Mouse (Mus musculus): ENCODE measurements around the gene Fam19a2. TPM values are rescaled to one million over a fixed set of nuclear protein-coding genes. Genes with fewer than 3 reads are reported as not detected.

The Fam19a2 gene
- polyA plus RNA-seq, 1 experiment from 2014 or later: 0.57 TPM

DNA sequence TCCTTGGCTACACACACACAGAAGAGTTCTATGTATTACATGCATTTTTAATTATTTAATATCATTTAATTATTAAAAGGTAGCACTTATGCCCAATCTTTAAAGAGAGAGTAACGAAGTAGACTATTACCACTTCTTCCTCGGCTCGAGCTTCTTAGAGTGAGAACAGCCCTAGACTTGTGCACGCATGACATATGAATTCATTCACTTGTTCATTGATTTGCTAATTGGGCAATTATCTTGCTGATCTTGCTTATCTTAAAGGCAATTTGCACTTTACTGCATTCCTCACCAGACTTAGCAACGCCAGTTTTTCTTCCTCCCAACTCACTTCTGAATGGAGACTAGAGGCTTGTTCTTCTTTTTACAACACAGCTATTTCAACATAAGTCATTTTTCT lies 196.7 kb downstream of the Fam19a2 start:
- H3K27ac ChIP-seq: no peak overlapping the region
- no peak overlapping the region for H3K4me2 ChIP-seq
- no peak overlapping the region for H3K4me3 ChIP-seq
- ATAC-seq: no peak
- no peaks in the 10 kb centered on the region for H3K4me1 ChIP-seq
- H3K9me3 ChIP-seq (replicated peaks): no peaks in the 10 kb centered on the region
- H3K9ac ChIP-seq: no peak overlapping the region
- no peaks in the 10 kb centered on the region for H3K27me3 ChIP-seq (replicated peaks)
- H3K36me3 ChIP-seq: no peaks in the 10 kb centered on the region
- WGBS (ENCODE audit: insufficient replicate concordance): 69% methylated on average over 5 of the region's 5 CpGs

DNA sequence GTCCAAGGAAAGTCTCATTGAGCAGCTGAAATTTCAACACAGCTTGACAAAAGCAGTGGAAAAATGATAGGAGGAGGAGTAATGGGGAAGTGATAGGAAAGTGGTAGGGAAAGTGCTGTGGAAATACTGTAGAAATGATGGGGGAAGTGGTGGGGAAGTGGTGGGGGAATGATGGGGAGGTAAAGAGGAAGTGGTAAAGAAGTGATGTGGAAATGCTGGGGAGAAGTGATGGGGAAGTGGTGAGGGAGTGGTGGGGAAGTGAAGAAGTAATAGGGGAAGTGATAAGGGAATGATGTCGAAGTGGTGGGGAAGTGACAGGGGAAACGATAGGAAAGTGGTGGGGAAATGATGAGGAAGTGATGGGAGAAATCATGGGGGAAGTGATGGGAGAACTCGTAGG lies 198.5 kb downstream of the Fam19a2 start:
- no peaks in the 10 kb centered on the region for H3K27me3 ChIP-seq (replicated peaks)
- no peaks in the 10 kb centered on the region for H3K4me1 ChIP-seq
- no peak overlapping the region for H3K27ac ChIP-seq
- 38% methylated on average over 3 of the region's 3 CpGs for WGBS (ENCODE audit: insufficient replicate concordance)
- no peak overlapping the region for H3K4me3 ChIP-seq
- H3K9ac ChIP-seq: no peak overlapping the region
- H3K36me3 ChIP-seq: no peaks in the 10 kb centered on the region
- no peaks in the 10 kb centered on the region for H3K9me3 ChIP-seq (replicated peaks)
- no peak overlapping the region for H3K4me2 ChIP-seq
- ATAC-seq: no peak

- no peak overlapping the region for H3K4me3 ChIP-seq
- H3K9me3 ChIP-seq (replicated peaks): no peaks in the 10 kb centered on the region
- H3K4me1 ChIP-seq: no peaks in the 10 kb centered on the region
- no peaks in the 10 kb centered on the region for H3K36me3 ChIP-seq
- no peak overlapping the region for H3K9ac ChIP-seq
- H3K27ac ChIP-seq: no peak overlapping the region
- no peaks in the 10 kb centered on the region for H3K27me3 ChIP-seq (replicated peaks)
- H3K4me2 ChIP-seq: no peak overlapping the region
- ATAC-seq: no peak
- WGBS (ENCODE audit: insufficient replicate concordance): 56% methylated on average over 3 of the region's 3 CpGs
Observed at GRCm38 (mm10) chr10:123514749-123515148, 251.0 kb downstream of the Fam19a2 start.

DNA sequence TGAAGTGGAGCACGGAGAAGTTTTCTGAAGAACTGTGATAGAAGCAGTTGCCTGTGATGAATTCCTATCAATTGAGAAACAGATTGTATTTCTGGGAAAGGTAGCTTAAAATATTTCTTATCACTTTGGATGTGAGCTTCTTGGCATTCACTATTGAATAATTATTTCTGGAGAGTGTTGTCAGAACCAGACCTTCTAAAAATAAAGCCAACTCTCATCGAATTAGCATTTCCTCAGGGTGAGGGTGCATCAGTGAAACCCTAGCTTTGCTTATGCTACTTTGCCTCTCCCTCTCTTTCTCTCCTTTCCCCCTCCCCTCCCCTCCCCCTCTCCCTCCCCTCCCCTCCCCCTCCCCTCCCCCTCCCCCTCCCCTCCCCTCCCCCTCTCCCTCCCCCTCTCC lies 256.8 kb downstream of the Fam19a2 start:
- ATAC-seq: no peak
- no peak overlapping the region for H3K4me2 ChIP-seq
- WGBS (ENCODE audit: insufficient replicate concordance): 73% methylated on average over 2 of the region's 2 CpGs

DNA sequence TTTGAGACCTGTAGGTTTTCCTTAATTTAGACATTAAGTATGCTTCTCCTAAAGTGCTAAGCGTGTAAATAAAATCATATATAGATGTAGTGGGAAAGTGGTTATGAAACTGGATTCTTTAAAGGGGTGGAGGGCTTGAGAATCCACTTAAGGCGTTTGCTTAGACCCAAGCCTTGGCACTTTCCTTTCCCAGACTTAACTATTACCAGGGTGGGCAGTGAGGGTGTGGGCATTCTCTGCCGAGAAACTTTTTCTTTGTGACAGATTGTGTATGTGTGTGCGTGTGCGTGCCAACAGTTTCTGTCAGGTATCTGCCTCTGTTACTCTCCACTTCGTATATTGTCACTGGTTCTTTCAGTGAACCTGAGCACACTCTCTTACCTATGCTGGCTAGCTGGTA lies 257.4 kb downstream of the Fam19a2 start:
- Histone ChIP-seq H3K27ac (no peak overlapping the region), H3K4me2 (no peak overlapping the region), H3K4me1 (no peaks in the 10 kb centered on the region), H3K9ac (no peak overlapping the region), H3K27me3 (replicated peaks) (no peaks in the 10 kb centered on the region), H3K4me3 (no peak overlapping the region), H3K9me3 (replicated peaks) (peaks cover 13% of the 10 kb centered on the region; the same call in 1 of the 2 replicates), H3K36me3 (no peaks in the 10 kb centered on the region)
- WGBS (ENCODE audit: insufficient replicate concordance): 76% methylated on average over 6 of the region's 6 CpGs
- ATAC-seq: no peak

More for the DNA sequence above, 256.8 kb downstream of the Fam19a2 start:
- peaks cover 13% of the 10 kb centered on the region; the same call in 1 of the 2 replicates for H3K9me3 ChIP-seq (replicated peaks)
- H3K27me3 ChIP-seq (replicated peaks): no peaks in the 10 kb centered on the region
- no peaks in the 10 kb centered on the region for H3K4me1 ChIP-seq
- no peaks in the 10 kb centered on the region for H3K36me3 ChIP-seq
- no peak overlapping the region for H3K9ac ChIP-seq
- H3K27ac ChIP-seq: no peak overlapping the region
- no peak overlapping the region for H3K4me3 ChIP-seq

DNA sequence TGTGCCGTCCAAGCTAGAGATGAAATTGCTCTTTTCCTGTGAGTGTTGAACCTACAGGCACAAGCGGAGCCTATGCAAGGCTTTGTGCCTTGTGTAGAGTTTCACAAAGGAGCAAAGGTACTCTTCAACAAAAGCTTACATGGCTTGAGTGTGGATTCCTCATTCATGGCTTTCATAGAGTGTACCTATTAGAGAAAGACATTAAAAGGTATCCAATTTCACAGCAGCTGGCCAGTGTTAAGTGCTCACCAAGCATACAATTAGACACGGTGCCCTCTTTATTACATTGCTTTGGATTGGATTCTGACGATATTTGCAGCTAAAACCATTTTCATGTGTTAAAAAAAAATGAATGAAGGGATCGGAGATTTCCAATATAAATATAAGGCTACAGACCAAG lies 261.6 kb downstream of the Fam19a2 start:
- Histone ChIP-seq H3K9ac (no peak overlapping the region), H3K4me3 (no peak overlapping the region), H3K4me1 (no peaks in the 10 kb centered on the region), H3K9me3 (replicated peaks) (peaks cover 13% of the 10 kb centered on the region; the same call in 1 of the 2 replicates), H3K27me3 (replicated peaks) (no peaks in the 10 kb centered on the region), H3K36me3 (no peaks in the 10 kb centered on the region), H3K27ac (no peak overlapping the region), H3K4me2 (no peak overlapping the region)
- WGBS (ENCODE audit: insufficient replicate concordance): 69% methylated on average over 5 of the region's 5 CpGs
- no peak for ATAC-seq

GRCm38 (mm10) chr10:123526059-123526458 lies 262.3 kb downstream of the Fam19a2 start:
- Histone ChIP-seq H3K4me3 (no peak overlapping the region), H3K27me3 (replicated peaks) (no peaks in the 10 kb centered on the region), H3K9me3 (replicated peaks) (peaks cover 13% of the 10 kb centered on the region; the same call in 1 of the 2 replicates), H3K4me1 (no peaks in the 10 kb centered on the region), H3K36me3 (no peaks in the 10 kb centered on the region), H3K9ac (no peak overlapping the region), H3K4me2 (no peak overlapping the region), H3K27ac (no peak overlapping the region)
- no peak for ATAC-seq
- 62% methylated on average over 3 of the region's 3 CpGs for WGBS (ENCODE audit: insufficient replicate concordance)

DNA sequence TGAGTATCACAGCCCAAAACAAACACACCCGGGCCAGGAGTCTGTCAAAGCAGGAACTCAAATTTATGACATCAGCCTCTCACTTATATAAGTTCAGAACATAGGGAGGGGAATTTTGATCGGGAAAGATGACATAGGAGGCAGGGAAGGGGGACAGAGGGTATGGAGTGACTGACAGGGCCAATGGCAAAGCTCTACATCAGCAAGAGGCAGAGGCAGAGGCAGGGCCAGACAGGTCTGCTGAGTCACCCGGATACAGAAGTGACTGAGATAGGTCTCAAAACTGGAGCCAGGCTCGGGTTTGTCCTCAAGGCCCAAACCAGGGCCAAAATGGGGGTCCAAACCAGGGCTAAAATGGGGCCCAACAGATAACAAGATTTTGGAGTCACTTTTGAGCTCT lies 272.3 kb downstream of the Fam19a2 start:
- no peak for ATAC-seq
- WGBS (ENCODE audit: insufficient replicate concordance): 55% methylated on average over 4 of the region's 4 CpGs

GRCm38 (mm10) chr10:123548391-123548790 lies 284.6 kb downstream of the Fam19a2 start:
- no peaks in the 10 kb centered on the region for H3K27me3 ChIP-seq (replicated peaks)
- 57% methylated on average over 6 of the region's 6 CpGs for WGBS (ENCODE audit: insufficient replicate concordance)
- no peak overlapping the region for H3K4me3 ChIP-seq
- H3K9me3 ChIP-seq (replicated peaks): no peaks in the 10 kb centered on the region
- no peak overlapping the region for H3K27ac ChIP-seq
- H3K4me1 ChIP-seq: no peaks in the 10 kb centered on the region
- H3K36me3 ChIP-seq: no peaks in the 10 kb centered on the region
- no peak overlapping the region for H3K9ac ChIP-seq
- ATAC-seq: no peak
- H3K4me2 ChIP-seq: no peak overlapping the region

More for the DNA sequence above, 272.3 kb downstream of the Fam19a2 start:
- H3K27ac ChIP-seq: no peak overlapping the region
- no peak overlapping the region for H3K4me3 ChIP-seq
- no peaks in the 10 kb centered on the region for H3K36me3 ChIP-seq
- H3K4me1 ChIP-seq: no peaks in the 10 kb centered on the region
- H3K9me3 ChIP-seq (replicated peaks): no peaks in the 10 kb centered on the region
- no peak overlapping the region for H3K4me2 ChIP-seq
- no peaks in the 10 kb centered on the region for H3K27me3 ChIP-seq (replicated peaks)
- H3K9ac ChIP-seq: no peak overlapping the region

- Histone ChIP-seq H3K27me3 (replicated peaks) (no peaks in the 10 kb centered on the region), H3K36me3 (no peaks in the 10 kb centered on the region), H3K9me3 (replicated peaks) (no peaks in the 10 kb centered on the region), H3K4me1 (no peaks in the 10 kb centered on the region), H3K9ac (no peak overlapping the region), H3K4me3 (no peak overlapping the region), H3K27ac (no peak overlapping the region), H3K4me2 (no peak overlapping the region)
- no peak for ATAC-seq
- WGBS (ENCODE audit: insufficient replicate concordance): 72% methylated on average over 1 of the region's 1 CpGs
Observed at GRCm38 (mm10) chr10:123567677-123568076, 303.9 kb downstream of the Fam19a2 start.

- no peaks in the 10 kb centered on the region for H3K27me3 ChIP-seq (replicated peaks)
- H3K9ac ChIP-seq: no peak overlapping the region
- H3K27ac ChIP-seq: no peak overlapping the region
- H3K4me3 ChIP-seq: no peak overlapping the region
- no peaks in the 10 kb centered on the region for H3K36me3 ChIP-seq
- no peaks in the 10 kb centered on the region for H3K9me3 ChIP-seq (replicated peaks)
- 65% methylated on average over 10 of the region's 10 CpGs for WGBS (ENCODE audit: insufficient replicate concordance)
- no peak for ATAC-seq
- H3K4me1 ChIP-seq: no peaks in the 10 kb centered on the region
- no peak overlapping the region for H3K4me2 ChIP-seq
Observed at GRCm38 (mm10) chr10:123570616-123571188, 306.9 kb downstream of the Fam19a2 start.

- no peak overlapping the region for H3K27ac ChIP-seq
- no peak overlapping the region for H3K4me2 ChIP-seq
- no peak overlapping the region for H3K4me3 ChIP-seq
- 69% methylated on average over 7 of the region's 7 CpGs for WGBS (ENCODE audit: insufficient replicate concordance)
- H3K9ac ChIP-seq: no peak overlapping the region
- H3K9me3 ChIP-seq (replicated peaks): no peaks in the 10 kb centered on the region
- ATAC-seq: no peak
- no peaks in the 10 kb centered on the region for H3K4me1 ChIP-seq
- no peaks in the 10 kb centered on the region for H3K36me3 ChIP-seq
- no peaks in the 10 kb centered on the region for H3K27me3 ChIP-seq (replicated peaks)
Observed at GRCm38 (mm10) chr10:123572342-123573070, 308.7 kb downstream of the Fam19a2 start.
